Mouse (Mus musculus): ENCODE measurements around the gene Basp1.

Gene Basp1

DNA sequence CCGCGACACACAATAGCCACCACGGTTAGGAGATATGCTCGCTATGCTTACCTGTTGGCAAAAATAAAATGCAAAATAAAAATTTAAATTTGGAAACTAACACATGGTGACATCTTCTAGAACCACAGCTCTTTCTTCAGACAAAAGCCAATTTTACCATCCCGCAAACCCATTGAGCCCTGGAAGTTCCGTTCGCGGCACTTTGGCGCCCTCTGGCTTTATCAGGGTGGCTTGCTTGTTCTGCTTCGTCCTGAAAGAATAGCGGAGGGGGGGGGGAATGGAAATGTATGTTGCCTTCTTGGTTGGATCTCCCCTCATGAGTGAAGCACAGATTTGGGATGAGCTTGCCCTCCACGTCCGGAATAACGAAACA, 1.2 kb upstream of the Basp1 start:
- peak; percentile 78 to 85 for DNase-seq

DNA sequence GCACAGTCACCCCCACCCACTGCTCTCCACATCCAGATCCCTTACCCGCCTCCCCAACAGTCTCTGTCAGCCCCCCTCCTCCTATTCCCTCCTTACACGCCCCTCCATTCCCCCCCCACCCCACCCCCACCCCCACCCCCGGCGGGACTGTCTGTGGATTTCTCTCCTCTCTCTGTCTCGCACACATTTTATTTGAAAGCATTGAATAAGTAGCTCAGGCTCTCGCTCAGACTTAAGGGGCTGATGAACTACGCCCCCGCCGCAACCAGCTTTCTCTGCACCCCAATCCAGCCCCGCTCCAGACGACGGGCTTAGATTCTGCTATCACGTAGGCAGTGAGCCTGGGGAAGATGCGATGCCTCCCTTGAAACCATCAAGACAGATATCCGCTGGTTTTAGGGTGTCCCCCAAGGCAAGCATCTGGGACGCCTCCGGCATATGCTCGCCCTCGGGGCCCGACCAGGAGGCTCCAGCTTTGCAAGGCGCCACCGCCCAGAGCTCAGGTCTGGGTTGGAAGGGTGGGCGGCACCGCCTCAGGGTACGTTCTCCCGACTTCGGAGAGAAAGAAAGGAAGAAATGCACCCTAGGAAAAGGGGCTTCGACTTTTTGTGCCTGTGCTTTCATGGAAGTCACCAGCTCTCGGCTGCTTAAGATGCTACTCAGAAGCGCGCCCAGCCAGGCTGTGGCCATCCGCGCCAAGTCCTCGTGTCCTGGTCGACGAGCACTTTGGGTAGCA, 615 bp upstream of the Basp1 start:
- DNase-seq, result peak in 1 of 2 experiments; percentile 16

DNA sequence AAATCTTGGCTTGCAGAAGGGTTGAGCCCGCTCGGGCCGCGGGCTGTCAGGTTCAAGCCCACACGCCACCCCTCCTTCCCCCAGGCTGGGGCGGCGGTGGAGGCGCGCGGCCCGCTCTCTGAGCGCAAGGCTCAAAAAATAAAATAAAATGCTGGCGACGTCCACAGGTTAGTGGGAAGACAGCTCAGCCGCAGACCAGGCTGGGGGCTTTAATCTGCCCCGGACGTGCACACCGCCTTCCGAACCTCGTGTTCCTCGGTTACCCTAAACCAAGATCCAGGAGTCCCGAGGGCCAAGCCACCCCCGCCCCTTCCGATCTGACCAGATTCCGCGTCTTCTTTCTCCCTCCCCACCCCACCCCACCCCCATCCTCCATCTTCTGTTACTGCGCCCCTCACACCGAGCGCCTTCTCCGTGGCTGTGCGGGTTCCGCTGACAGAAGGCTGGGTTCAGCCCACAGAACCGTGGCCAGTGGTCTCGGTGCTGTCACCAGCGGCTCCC, 753 bp downstream of the Basp1 start:
- peak in 1 of 2 experiments; percentile 12 for DNase-seq

DNA sequence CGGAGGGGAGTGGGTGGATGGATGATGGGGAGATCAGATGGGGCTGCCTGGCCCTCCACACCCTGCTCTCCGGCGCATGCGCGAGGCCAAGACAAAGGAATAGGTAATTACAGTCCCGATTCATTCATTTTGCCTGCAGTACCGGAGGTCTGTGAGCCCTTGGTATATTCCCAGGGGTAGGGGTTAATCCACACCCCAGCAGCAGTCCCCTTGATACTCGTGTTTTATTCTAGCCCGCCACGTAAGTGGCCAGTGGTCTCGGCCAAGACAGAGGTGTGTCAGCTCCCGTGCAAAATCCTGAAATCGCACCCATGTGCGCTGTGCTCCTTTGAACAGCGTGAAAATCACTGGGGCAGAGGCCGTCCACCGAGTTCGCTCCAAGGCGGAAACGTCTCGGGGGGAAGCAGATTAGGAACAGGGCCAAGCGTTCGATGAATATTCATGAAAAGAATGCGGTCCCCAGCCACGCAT, 1.4 kb downstream of the Basp1 start:
- peak; percentile 27 to 64 for DNase-seq

DNA sequence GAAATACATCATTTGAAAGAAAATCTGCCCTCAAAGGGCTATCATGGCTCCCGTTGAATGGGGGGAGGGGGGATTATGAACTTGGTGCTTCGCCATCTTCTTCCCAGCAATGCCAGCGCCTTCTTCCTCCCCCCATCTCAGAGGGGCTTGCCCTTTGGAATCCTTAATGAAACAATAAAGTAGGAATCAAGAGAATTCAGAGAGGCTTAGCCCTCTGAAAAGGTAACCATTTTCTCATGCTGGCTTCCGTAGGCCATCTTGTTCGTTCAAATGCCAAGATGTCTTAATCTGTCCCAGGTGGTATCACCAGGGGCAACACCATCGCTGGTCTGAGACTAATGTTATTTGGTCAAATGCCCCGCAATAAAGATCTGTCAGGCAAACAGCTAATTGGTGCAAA, 2.1 kb downstream of the Basp1 start:
- no peak for DNase-seq

DNA sequence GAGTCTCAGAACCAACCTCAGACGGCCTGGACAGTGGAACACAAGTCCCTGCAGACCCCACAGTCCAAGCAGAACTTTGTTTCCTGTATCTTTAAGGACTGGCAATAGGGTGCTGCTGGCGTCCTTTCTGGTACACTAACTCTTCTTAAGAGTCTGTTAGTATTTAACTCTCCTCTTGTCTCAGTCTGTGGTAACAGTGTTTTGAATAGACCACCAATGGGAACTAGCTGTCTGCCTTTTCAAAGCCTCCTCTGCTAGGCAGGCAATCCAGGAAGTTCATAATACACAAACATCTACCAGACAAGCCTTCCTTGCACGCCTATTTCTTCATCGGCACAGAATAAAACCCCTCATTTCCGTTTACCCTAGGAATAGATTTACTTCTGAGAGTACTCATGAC, 7.6 kb downstream of the Basp1 start:
- no peak for DNase-seq

DNA sequence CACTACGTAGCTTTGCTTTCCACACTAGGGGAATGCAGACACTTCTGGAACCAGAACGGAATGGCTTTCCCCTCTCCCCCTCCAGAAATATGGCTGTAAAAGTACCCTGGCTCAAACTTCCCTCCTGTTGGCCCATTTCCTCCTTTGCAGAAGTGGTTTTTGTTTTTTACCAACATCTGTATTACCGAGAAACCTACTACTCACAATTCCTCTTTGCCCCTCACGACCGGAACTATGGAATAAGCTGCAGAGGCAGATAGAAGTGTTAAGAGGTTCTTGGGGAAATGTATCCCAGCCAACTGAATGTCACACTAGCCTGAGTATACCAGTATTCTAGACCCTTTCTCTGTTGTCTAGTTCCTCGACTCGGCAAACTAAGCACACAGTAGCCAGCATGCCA, 9.7 kb downstream of the Basp1 start:
- no peak for DNase-seq

DNA sequence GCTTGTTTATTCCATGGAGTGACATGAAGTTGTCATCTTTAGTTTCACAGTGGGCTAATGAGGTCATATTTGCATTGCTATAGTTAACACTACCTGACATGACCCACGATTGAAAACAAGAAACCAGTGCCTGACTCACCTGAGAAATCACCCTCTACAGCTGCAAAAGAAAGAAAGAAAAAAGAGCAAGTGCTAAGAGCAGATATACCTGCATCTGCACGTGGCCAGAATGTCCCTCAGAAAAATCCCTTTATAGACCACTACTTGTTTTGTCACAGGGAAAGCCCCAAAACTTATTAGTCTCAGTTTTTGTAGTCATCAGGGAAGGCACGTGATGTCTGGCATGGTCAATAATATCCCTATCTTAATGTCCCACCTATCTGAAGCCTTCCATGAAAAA, 11.6 kb downstream of the Basp1 start:
- DNase-seq, result no peak

DNA sequence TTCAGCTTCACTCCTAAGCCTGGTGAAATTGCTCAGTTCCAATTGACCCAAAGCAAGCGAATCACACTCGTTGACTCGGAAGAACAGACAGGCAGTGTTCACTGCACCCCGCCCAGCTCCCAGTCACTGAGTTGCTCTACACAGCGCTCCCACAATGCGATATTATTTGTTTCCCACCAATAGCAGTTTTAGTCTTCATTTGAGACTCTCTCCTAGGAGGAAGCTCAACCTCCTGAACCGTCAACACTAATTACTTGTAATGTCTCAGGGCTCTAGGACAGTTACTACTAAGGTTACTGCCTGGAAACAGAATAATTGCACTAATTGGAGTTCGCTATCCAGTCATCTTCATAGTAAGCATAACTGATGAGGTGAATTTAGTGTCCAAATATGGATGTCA, 13.3 kb downstream of the Basp1 start:
- DNase-seq, result no peak

DNA sequence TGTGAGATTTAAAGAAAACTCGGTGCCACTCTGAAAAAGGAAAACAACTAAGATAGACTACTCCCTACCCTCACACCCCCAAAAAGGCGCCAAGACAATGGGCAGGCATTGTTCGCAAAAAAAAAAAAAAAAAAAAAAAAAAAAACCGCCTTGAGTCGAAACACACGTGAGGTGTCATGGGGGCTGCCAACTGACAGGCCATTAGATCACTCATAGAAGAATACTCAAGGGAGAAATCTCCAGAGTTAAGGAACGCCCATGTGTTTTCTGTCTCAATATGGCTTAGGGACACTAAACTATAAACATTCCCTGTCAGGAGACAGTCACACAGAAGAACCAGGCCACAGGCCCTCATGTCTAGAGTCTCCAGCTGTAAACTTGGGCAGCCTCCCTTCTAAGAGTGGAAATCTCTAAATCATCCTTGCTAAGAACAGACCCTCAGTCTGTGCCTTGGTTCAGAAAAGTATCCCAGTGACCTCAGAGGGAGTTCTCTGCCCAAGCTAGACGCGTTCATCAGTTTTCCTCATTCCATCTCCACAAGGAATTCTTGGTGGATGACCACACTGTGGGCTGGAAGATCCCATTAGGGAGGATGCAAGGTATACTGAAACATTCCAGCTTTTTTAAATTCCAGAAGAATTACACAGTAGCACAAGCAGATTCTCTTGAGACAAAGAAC, 17.5 kb downstream of the Basp1 start:
- DNase-seq, result no peak

DNA sequence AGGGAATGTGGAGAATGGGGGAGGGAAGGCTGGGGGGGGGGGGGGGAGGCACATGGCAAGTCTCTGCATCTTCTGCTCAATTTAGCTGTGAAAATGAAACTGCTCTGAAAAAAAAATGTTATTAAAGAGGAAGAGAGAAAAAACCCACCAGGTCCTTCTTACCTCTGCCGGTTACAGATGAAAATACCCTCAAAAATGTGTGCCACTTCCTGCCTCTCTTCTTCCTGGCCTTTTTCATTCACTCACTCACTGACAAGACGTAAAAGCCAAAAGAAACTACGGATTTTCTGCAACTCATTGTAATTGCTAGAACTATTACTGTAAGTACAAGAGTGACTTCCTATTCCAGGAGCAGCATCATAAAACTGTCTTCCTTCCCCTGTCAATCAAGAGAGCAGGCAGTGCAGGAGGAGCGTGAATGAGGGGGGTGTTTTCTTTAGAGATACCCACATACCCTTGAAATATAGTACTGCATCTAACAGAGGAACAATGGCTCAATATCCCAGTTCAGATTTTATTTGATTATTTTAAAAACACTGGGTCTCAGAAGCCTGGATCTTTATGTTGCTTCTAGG, 21.0 kb downstream of the Basp1 start:
- no peak for DNase-seq

DNA sequence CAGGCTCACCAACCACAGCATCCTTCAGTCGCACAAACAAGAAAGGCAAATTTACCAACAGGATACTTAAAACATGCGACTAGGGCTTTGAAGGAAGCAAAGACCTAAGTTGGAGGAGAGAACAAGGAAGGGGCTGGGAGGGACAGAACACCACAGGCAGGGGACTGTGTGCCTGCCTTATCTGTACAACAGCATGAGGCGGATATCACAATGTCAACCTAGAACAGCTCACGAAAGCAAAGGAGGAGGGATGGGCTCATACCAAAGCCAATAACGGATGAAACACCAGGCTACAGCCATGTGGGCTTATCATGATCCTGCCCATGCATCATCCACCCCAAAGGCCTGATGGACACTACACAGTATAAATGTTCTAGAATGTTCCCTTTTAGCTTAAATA, 22.4 kb downstream of the Basp1 start:
- DNase-seq, result no peak

DNA sequence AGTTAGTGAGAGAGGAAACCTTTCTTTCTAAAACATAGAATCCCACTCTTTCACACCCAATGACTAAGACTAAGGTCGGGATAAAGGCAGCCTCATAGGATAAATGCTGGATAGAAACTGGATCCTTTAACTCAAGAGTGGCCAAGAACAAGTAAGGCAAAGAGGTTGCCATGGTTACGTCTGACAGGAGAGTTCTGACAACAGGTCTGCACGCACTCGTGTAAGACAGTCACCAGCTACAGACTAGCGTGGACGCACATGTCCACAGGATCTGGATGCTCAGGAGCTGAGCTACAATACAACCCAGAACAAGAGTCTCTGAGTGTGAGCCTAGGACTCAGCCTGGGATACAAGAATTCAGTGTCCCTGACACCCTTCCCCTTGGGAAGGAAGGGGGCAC, 26.0 kb downstream of the Basp1 start:
- DNase-seq, result no peak

DNA sequence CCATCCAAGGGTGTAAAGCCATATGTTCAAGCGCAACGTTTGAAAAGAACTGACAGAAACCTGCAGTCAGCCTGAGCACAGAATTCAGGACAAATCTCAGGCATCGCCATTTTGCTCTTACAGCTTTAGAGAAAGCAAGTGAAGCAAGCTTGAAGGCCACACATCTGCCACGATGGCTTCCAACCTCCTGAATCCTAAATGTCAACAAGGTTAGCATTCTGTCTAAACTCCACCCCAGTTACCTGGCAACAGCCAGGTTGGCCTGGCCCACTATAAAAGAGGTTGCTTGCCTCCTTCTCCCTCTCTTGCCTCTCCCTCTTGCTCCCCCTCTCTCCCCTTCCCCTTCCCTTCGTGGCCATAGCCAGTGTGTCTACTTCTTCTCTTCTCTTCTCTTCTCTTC, 33.5 kb downstream of the Basp1 start:
- DNase-seq, result no peak

DNA sequence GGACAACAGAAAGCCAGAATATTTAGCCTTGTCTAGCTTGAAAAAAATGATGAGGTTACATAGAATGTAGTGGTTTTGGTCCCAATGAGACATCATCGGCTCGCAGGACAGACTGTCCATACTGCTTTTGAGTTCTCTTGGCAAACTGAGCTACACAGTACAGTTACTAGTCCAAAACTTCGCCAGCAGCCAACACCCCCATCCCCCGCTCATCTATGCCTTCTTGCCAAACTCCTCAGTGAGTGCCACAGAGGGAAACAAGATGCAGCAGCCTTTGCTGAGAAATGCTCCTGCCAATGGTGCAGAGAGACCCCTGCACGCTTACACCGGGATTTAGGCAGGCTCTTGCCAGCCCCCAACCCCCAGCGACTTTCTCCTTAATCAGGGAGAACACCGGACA, 34.9 kb downstream of the Basp1 start:
- no peak for DNase-seq

DNA sequence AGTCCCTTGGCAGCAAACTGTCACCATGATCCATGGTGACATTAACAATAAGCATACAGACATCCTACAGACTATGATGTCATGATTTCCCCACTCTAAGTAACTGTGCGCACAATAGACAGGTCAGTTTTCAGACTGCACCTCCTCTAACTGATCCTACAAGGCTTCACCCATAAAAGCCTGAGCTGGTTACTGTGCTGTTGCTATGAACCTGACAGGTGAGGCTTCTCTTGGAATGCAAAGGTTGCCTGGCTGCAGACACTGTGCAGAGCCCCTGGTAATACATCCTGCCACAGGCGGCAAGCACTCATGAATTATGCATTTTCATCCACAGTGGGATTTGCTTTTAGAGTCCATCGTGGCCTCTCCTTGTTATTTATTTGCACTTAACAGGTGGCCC, 36.6 kb downstream of the Basp1 start:
- no peak for DNase-seq

DNA sequence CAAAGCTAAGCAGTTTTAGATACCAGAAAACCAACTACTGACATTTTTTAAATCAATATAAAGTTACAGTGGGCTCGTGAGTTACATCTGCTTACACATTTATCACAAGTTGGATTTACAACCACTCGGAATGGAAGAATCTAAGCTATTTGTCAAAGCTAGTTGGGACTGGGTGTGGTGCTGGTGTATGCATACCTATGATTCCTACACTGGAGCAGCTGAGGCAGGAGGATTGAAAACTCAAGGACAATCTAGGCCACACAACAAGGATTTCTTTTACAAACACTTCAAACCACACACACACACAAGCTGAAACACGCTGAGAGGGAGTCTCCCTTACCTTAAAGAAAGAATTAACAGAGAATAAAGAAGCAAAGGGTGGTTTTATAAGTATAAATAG, 40.1 kb downstream of the Basp1 start:
- DNase-seq, result no peak

DNA sequence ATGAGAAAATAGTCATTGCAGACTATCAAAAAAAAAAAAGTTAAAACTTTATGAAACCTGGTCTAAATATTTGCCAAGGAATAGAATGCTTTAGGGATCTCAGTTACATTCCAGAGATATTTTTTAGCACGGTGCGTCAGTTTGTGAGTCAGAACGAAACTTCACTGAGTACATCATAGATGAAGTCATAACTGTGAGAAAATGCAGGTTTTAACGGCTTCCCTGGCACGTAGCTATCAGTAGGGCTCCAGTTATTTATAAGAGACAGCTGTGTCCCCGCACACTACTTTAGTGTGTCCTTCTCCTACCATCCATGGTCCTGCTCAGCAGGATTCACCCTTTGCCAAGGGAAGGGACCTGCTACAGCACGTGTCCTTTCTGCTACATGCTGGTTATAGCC, 44.0 kb downstream of the Basp1 start:
- no peak for DNase-seq

DNA sequence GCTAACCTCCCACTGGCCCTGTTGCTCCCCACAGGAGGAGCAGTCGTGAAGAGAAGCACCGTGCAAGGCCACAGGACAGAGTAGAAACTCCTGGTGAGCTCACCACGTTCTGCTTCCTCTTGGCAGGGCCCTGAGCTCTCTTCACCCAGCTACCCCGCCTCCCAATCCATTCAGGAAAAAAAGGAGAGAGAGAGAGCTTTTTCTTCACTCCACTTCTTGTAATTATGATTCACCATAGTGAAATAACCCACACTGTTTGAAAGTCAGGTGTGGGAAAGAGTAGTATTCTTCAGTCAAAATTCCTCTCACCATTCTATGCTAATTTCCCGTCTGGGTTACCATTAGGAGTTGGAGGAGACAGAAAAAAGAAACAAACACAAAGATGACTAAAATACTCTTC, 48.1 kb downstream of the Basp1 start:
- DNase-seq, result no peak

DNA sequence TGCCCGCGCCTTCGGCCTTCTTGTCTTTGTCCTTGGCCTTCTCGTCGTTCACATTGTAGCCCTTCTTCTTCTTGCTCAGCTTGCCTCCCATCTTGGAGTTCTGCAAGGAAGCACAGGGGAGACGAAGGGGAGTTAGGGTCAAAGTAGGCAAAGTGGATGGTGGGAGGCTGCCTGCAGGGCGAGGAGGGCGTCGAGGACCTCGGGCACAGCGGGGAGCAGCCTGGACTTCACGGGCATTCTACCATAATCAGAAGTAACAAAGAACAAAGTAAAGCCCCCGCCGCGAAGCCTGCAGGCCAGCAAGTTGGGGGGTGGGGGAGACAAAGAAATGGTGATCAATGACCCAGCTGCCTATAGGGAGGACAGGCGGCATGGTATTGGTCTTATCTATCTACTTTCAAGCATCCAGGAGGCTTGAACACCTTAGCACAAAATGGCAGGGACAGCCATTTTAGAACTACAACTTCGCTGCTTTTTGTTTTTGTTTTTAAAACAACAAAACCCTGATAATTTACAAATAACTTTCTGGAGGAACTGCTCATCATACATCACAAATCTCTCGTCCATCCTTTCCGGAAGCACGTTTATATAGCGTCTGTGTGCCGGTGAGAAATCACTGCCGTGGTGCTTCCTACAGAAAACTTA, 48.6 kb downstream of the Basp1 start:
- DNase-seq, result no peak

DNA sequence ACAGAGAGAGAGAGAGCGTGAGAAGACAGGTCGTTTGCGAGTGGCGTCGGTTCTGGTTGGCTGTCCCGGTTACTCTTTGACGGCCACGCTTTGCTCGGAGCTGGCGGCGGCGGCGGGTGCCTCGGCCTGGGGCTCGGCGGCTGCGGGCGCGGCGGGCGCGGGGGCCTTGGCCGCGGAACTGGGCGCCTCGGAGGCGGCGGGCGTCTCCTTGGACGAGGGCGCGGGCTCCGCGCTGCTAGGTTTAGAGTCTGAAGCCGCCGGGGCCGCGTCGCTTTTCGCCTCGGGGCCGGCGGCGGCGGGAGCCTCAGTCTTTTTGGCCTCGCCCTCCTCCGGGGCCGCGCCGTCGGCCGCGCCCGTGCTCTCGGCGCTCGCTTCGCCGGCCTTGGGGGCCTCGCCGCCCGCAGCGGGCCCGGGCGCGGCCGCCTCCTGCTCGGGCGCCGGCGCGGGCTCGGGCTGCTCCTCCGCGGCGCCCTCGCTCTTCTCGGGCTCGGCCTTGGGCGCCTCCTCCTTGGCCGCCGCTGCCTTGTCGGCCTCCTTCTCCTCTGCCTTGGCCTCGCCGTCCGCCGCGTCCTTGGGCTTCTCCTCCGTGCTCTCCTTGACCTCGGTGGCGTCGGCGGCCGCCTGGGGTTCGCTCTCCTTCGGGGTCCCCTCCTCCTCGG, 49.3 kb downstream of the Basp1 start:
- DNase-seq, result peak in 1 of 2 experiments; percentile 13

DNA sequence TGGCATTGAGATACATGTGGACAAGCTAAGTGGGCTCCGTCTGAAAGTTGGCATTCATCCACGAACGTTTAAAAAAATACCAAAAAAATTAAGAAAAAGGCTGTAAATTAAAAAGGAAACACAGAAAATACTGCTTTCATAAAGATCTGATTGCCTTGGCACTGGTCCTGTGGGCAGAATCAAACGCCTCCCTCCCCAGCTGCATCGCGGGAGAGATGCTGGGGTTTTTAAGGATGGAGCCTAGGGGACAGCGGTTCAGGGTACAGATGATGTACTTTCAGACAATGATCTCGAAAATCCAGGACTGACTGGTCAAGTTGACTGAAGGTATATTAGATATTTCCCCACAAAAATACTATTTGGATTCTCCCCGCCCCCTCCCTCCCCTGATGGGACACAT, 49.9 kb downstream of the Basp1 start:
- DNase-seq, result no peak

DNA sequence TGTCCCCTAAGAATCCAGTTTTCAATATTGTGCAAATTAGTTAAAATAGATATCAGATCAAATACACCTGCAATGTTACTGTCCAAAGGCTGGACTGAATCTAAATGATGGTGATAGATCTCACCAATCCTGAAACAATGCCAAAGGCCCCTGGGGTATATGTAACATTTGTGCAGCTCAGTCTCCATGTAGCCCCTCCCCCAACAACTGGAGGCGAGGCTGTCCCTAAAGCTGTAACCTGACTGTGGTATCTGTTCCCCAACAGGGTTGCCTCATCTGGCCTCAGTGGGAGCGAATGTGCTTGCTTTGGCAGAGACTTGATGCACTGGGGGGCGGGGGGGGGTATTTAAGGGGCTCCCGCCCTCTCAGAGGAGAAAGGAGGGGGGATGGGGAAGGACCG, 52.7 kb downstream of the Basp1 start:
- DNase-seq, result no peak
